Mouse (Mus musculus) thymus, adult 2 months (tissue): ENCODE measurements around the gene Fgfr3.

ENCODE experiments used
- CTCF ChIP-seq: fragments of 200-500 bp; IDR thresholded peaks from 2 replicates; pipeline ENCODE4 v1.5.1; 2012; ENCODE audit warnings: mild to moderate bottlenecking, control low read depth, low read length, moderate library complexity, borderline replicate concordance; ENCODE audit not compliant: control insufficient read depth, poor library complexity, insufficient read depth; ENCODE audit errors: extremely low read depth
- POLR2A ChIP-seq: fragments of 200-500 bp; IDR thresholded peaks from 2 replicates; pipeline ENCODE4 v1.6.1; 2012; ENCODE audit warnings: mild to moderate bottlenecking, low read length, control low read depth, moderate library complexity; ENCODE audit not compliant: control insufficient read depth, poor library complexity, insufficient read depth; ENCODE audit errors: extremely low read depth

DNA sequence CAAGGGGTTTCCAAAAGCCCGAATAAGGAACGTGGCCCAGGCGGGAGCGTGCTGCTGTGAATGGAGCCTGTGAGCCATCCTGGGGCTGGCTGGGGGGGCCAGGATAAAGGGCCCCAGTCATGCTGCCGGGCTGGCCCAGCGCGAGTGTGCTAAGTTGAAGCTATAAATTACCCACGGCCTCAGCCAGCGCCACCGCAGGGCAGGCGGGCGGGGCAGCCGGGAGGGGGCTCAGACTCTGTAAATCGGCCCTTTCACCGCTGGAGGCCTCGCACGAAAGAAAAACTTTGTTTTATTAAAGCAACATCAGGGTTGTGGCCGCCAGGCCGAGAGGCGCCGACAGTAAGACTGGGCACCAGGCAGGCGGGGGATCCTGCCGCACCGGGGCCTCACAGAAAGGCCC is 29.1 kb upstream of the Fgfr3 start:
- TF ChIP-seq CTCF (no peak), POLR2A (no peak)
